Mouse (Mus musculus) forebrain, embryonic 13.5 days (tissue): ENCODE measurements at regions not wholly inside any gene's neighbourhood (a gene's known extent, or its start where the extent isn't known, plus 50 kb on each side); places are given as distances from the start of the nearest gene placed in this dataset.

Experiments used
- ATAC-seq: fragments of 200-750 bp; cut with Nextera tagmentation; 2 replicates; pipeline ENCODE4 v1.8.0; 2017
- H3K27ac ChIP-seq: fragments of 300-500 bp; sonication (generic); 2 replicates; pipeline ENCODE4 v1.5.1; 2015; ENCODE audit warnings: inconsistent platforms, mild to moderate bottlenecking, moderate library complexity
- H3K27me3 ChIP-seq: fragments of 300-500 bp; sonication (generic); 2 replicates; pipeline ENCODE4 v1.6.1; 2015; ENCODE audit warnings: mild to moderate bottlenecking, inconsistent platforms
- H3K36me3 ChIP-seq: fragments of 300-500 bp; sonication (generic); 2 replicates; pipeline ENCODE4 v1.6.1; 2015; ENCODE audit warnings: mild to moderate bottlenecking, inconsistent platforms; ENCODE audit not compliant: poor library complexity, severe bottlenecking
- H3K4me1 ChIP-seq: fragments of 300-500 bp; sonication (generic); 2 replicates; pipeline ENCODE4 v1.6.1; 2015; ENCODE audit warnings: inconsistent platforms
- H3K4me2 ChIP-seq: fragments of 300-500 bp; sonication (generic); 2 replicates; pipeline ENCODE4 v1.6.1; 2015; ENCODE audit warnings: inconsistent platforms, mild to moderate bottlenecking, moderate library complexity
- H3K4me3 ChIP-seq: fragments of 300-500 bp; sonication (generic); 2 replicates; pipeline ENCODE4 v1.5.1; 2015; ENCODE audit warnings: mild to moderate bottlenecking, inconsistent platforms
- H3K9ac ChIP-seq: fragments of 300-500 bp; sonication (generic); 2 replicates; pipeline ENCODE4 v1.6.1; 2015; ENCODE audit warnings: mild to moderate bottlenecking, inconsistent platforms
- H3K9me3 ChIP-seq: fragments of 300-500 bp; sonication (generic); replicated peaks from 2 replicates; pipeline ENCODE4 v1.6.1; 2016; ENCODE audit warnings: inconsistent platforms
- WGBS: fragments of 180-500 bp; shearing (Covaris S2); methylation state at CpG from one replicate; pipeline ENCODE4 v1.1.7; 2015; 5-methylcytosine and 5-hydroxymethylcytosine counted together

GRCm38 (mm10) chr15:61453656-61454349 lies 531.0 kb upstream of the A1bg start:
- Histone ChIP-seq H3K27ac (no peak overlapping the region), H3K9ac (no peak overlapping the region), H3K9me3 (no peaks in the 10 kb centered on the region), H3K4me3 (no peak overlapping the region), H3K36me3 (no peaks in the 10 kb centered on the region), H3K4me2 (no peak overlapping the region), H3K4me1 (no peaks in the 10 kb centered on the region), H3K27me3 (no peaks in the 10 kb centered on the region)
- 79% methylated on average over 5 of the region's 5 CpGs for WGBS
- ATAC-seq: no peak

DNA sequence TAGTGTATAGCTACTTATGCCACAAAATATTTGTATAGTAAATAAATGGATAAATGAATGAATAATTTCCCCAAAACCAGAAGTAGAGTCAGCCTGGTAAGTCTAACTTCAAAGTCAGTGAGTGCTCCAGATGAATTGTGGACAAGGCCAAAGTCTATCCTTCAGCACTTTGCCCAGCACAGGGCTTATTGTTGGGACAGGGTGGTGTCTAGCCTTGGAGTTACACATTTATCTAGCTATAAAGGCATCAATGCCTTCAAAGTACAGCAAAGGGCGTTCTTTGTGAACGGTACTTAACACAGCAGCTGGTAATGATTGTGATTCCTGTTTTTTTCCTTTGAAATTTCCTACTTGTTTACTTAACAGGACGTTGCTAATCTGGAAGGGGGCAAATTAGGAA lies 527.4 kb upstream of the A1bg start:
- Histone ChIP-seq H3K36me3 (no peaks in the 10 kb centered on the region), H3K9ac (no peak overlapping the region), H3K9me3 (no peaks in the 10 kb centered on the region), H3K4me1 (no peaks in the 10 kb centered on the region), H3K4me3 (no peak overlapping the region), H3K27me3 (no peaks in the 10 kb centered on the region), H3K4me2 (no peak overlapping the region), H3K27ac (no peak overlapping the region)
- 27% methylated on average over 3 of the region's 3 CpGs for WGBS
- ATAC-seq: no peak

- H3K27me3 ChIP-seq: no peaks in the 10 kb centered on the region
- no peaks in the 10 kb centered on the region for H3K4me1 ChIP-seq
- H3K9me3 ChIP-seq: no peaks in the 10 kb centered on the region
- no peak overlapping the region for H3K27ac ChIP-seq
- ATAC-seq: no peak
- H3K4me3 ChIP-seq: no peak overlapping the region
- H3K4me2 ChIP-seq: no peak overlapping the region
- H3K36me3 ChIP-seq: no peaks in the 10 kb centered on the region
- H3K9ac ChIP-seq: no peak overlapping the region
- WGBS: 90% methylated on average over 2 of the region's 2 CpGs
Observed at GRCm38 (mm10) chr15:61448482-61448881, 525.7 kb upstream of the A1bg start.

GRCm38 (mm10) chr15:61446053-61446840 lies 523.4 kb upstream of the A1bg start:
- ATAC-seq: no peak
- H3K9ac ChIP-seq: no peak overlapping the region
- no peak overlapping the region for H3K27ac ChIP-seq
- H3K27me3 ChIP-seq: no peaks in the 10 kb centered on the region
- WGBS: 92% methylated on average over 4 of the region's 4 CpGs
- H3K4me1 ChIP-seq: no peaks in the 10 kb centered on the region
- H3K9me3 ChIP-seq: no peaks in the 10 kb centered on the region
- no peaks in the 10 kb centered on the region for H3K36me3 ChIP-seq
- H3K4me2 ChIP-seq: no peak overlapping the region
- H3K4me3 ChIP-seq: no peak overlapping the region

DNA sequence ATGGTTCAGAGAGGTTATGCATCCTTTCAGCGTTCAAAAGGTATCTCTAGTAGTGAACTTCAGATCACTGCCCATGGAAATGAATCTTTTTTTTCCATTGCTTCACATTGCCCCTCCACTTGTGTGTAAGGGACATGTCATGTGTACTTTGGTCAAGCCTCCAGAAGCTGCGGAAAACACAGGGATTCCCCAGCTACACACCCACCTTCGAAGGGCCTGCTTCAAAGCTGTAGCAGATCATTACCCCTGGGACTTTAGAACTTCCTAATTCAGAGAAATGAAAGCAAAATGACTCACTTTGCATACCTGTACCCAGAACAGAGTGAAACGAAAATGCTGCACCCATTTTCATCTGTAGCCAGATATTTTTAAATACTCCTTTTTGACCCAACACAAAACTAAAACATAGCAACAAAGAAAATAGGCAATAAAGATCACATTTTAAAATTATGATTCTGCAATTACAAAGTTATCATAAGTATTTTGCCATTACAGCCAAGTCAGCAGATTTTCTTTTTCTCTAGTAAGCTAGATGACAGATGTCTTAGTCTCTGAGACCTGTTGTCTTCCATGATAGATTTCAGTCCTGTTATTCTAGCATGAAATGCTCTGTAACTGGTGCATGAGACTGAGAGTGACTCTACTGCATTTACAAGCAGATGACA lies 519.1 kb upstream of the A1bg start:
- H3K9ac ChIP-seq: no peak overlapping the region

DNA sequence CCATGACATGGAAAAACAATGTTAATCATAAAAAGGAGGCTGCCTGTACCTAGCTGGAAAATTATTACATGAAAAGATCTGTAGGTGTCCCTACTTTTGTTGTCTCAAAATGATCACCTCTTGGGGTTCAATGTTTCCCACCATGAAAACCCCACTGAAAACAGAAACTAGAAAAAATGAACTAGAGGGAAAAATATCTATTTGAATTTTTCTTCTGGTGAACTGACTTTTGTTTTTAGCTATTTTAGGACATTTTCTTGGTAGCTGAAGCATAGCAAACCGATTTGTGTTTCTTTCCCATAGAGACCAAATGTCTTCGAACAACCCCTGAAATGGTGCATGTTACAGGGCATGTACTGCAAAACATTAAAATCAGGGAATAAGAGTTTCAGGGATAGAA lies 518.2 kb upstream of the A1bg start:
- Histone ChIP-seq H3K27ac (no peak overlapping the region), H3K4me2 (no peak overlapping the region), H3K27me3 (no peaks in the 10 kb centered on the region), H3K4me3 (no peak overlapping the region), H3K9ac (no peak overlapping the region), H3K4me1 (no peaks in the 10 kb centered on the region), H3K36me3 (no peaks in the 10 kb centered on the region), H3K9me3 (no peaks in the 10 kb centered on the region)
- WGBS: 89% methylated on average over 2 of the region's 2 CpGs
- no peak for ATAC-seq

More for the DNA sequence above, 519.1 kb upstream of the A1bg start:
- Histone ChIP-seq H3K27ac (no peak overlapping the region), H3K4me3 (no peak overlapping the region), H3K9me3 (no peaks in the 10 kb centered on the region), H3K27me3 (no peaks in the 10 kb centered on the region), H3K4me1 (no peaks in the 10 kb centered on the region), H3K4me2 (no peak overlapping the region), H3K36me3 (no peaks in the 10 kb centered on the region)
- no peak for ATAC-seq
- WGBS: 82% methylated on average over 4 of the region's 4 CpGs

DNA sequence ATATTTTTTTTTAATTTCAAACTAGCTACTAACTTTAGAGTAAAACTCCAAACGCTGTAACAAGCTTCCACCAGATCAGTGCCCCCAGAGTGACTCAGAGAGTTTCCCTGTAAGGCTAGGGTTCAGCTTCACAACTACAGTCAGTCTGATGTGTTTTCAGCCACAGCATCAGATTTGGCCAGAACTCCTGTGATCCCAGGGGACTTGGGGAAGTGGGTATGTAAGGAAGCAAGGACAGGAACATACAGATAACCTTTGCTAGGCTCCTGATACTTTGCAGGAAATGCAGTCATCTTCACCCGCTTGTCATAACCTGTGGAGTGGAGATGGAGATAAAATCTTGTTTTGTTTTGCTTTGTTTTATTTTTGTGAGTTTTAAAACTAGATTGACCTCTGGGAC lies 517.5 kb upstream of the A1bg start:
- H3K9me3 ChIP-seq: no peaks in the 10 kb centered on the region

DNA sequence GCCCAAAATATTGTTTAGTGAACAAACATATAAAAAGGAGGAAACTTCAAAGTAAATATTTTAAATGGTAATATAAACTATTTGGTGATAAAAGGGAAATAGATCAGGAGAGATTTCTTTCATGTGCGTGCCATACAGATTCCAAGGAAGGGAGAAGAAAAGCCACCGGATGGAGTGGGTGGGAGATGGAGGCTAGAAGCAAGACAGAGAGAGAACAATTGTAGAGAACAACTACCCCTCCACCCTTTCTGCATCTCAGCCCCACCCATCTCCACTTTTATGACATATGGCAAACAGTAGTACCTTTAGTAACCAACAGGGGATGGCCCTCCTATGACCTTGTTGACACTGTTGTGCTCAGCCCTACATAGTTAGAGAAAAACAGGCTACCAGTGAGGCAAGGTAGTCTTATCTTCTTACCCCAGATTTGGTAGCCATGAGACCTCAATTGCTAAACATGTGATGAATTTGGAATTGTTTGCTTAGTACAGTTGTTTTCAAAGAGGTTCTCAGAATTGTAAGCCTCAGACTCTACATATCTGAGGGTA lies 516.9 kb upstream of the A1bg start:
- no peaks in the 10 kb centered on the region for H3K4me1 ChIP-seq
- no peaks in the 10 kb centered on the region for H3K27me3 ChIP-seq
- no peak overlapping the region for H3K4me2 ChIP-seq
- no peaks in the 10 kb centered on the region for H3K36me3 ChIP-seq
- no peak for ATAC-seq
- H3K27ac ChIP-seq: no peak overlapping the region
- no peaks in the 10 kb centered on the region for H3K9me3 ChIP-seq
- H3K4me3 ChIP-seq: no peak overlapping the region
- no peak overlapping the region for H3K9ac ChIP-seq
- WGBS: 92% methylated on average over 2 of the region's 2 CpGs

More for the DNA sequence above, 517.5 kb upstream of the A1bg start:
- H3K27ac ChIP-seq: no peak overlapping the region
- no peak overlapping the region for H3K4me2 ChIP-seq
- no peaks in the 10 kb centered on the region for H3K4me1 ChIP-seq
- no peak overlapping the region for H3K4me3 ChIP-seq
- no peak overlapping the region for H3K9ac ChIP-seq
- H3K36me3 ChIP-seq: no peaks in the 10 kb centered on the region
- 92% methylated on average over 2 of the region's 2 CpGs for WGBS
- no peaks in the 10 kb centered on the region for H3K27me3 ChIP-seq
- ATAC-seq: no peak

- Histone ChIP-seq H3K27ac (no peak overlapping the region), H3K9ac (no peak overlapping the region), H3K4me2 (no peak overlapping the region), H3K4me3 (no peak overlapping the region), H3K27me3 (no peaks in the 10 kb centered on the region), H3K4me1 (no peaks in the 10 kb centered on the region), H3K9me3 (no peaks in the 10 kb centered on the region), H3K36me3 (no peaks in the 10 kb centered on the region)
- 88% methylated on average over 2 of the region's 2 CpGs for WGBS
- no peak for ATAC-seq
Observed at GRCm38 (mm10) chr15:61428818-61429415, 506.1 kb upstream of the A1bg start.

DNA sequence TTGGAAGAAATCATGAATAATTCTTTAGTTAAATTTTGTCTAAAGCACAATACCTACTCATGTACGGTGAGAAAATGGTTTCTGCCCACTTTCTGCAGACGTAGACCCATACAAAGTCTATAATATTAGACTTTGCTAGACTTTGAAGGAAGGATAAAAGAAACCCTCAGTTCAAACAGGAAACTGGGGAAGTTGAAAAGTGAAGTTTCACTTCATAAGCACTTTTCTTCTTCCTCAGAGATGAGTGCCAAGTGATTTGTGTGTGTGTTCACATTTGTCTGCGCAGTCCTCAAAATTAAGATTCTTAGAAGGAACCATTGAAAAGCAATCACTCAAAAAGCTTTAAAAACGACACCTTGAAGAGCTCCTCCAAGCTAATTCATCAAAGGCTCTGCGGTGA lies 500.2 kb upstream of the A1bg start:
- H3K36me3 ChIP-seq: no peaks in the 10 kb centered on the region
- H3K4me3 ChIP-seq: no peak overlapping the region
- H3K4me1 ChIP-seq: no peaks in the 10 kb centered on the region
- H3K27ac ChIP-seq: no peak overlapping the region
- H3K9me3 ChIP-seq: no peaks in the 10 kb centered on the region
- H3K27me3 ChIP-seq: no peaks in the 10 kb centered on the region
- 86% methylated on average over 5 of the region's 5 CpGs for WGBS
- H3K4me2 ChIP-seq: no peak overlapping the region
- no peak overlapping the region for H3K9ac ChIP-seq
- no peak for ATAC-seq

DNA sequence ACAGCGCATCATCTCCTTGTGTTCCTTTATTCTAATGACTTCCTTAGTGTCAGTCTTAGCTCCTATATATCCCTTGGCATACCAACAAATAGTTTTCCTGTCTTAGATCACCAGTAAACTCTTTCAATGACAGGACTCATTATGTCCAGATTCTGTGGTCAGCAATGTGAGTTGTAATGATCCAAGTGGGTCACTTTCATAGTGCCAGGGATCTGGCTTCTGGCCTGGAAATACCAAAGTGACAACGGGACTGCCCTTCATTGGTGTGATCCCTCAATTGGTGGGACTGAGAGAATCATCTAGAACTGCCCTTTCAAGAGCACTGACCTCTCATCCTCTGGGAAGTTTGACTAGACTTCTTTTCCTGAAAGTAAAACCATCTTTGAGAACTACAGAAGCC lies 494.7 kb upstream of the A1bg start:
- Histone ChIP-seq H3K9ac (no peak overlapping the region), H3K4me3 (no peak overlapping the region), H3K36me3 (no peaks in the 10 kb centered on the region), H3K27ac (no peak overlapping the region), H3K9me3 (no peaks in the 10 kb centered on the region), H3K4me1 (no peaks in the 10 kb centered on the region), H3K27me3 (no peaks in the 10 kb centered on the region), H3K4me2 (no peak overlapping the region)
- no peak for ATAC-seq
- 91% methylated on average over 2 of the region's 2 CpGs for WGBS

- no peak for ATAC-seq
- WGBS: 87% methylated on average over 3 of the region's 3 CpGs
- Histone ChIP-seq H3K4me3 (no peak overlapping the region), H3K27me3 (no peaks in the 10 kb centered on the region), H3K27ac (no peak overlapping the region), H3K9me3 (no peaks in the 10 kb centered on the region), H3K4me1 (no peaks in the 10 kb centered on the region), H3K9ac (no peak overlapping the region), H3K36me3 (no peaks in the 10 kb centered on the region), H3K4me2 (no peak overlapping the region)
Observed at GRCm38 (mm10) chr15:61416841-61417240, 494.0 kb upstream of the A1bg start.
